Comparison of ENCODE assay signal across 8 mouse cellular contexts in the genomic region with DNA sequence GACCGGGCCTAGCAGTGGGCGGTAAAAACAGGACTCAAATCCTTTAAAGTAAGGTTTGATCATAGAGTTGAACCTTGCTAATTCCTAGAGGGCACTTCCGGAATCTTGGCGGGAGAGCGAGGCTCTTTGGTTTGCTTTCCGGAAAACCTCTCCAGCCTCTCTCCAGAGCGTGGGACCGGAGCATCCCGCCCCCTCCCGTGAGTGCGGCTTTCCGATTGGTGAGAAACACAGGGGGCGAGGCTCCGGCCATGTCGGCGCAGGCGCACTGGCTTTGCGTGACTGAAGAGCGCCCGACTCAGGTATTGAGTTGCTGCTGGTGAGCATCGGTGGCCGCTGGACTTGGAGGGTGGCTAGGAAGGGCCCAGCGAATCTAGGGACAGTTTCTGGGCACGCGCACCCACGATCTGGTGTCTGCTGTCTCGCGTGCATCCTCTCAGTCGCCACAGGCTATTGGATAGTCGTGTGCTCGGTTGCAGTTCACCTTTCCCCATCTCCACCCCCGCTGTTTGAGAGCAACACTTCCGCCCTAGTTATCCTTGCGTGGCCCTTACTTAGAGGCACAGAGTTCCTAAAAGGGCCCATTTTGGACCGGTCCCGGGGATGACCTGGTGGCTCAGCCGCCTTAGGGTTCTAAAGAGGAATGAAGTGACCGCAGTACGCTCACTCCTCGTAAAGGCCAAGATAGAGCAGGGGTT. TPM values are rescaled to one million over a fixed set of nuclear protein-coding genes. Genes with fewer than 3 reads are reported as not detected.
DNase-seq lines count a peak whose midpoint lies in the region; ATAC-seq lines count a peak whose summit lies in the region.

A gene (plus strand): TSS at position 237 of the 695 bp plus-strand sequence.

- H3K27me3 ChIP-seq in hindbrain, embryonic 12.5 days = peaks cover 12% of the 10 kb centered on the region

- H3K27ac ChIP-seq in hindbrain, embryonic 12.5 days = peak within 1 kb of the TSS; percentile 55

- H3K9me3 ChIP-seq in hindbrain, embryonic 12.5 days (replicated peaks) = no peaks in the 10 kb centered on the region

- 4% methylated on average over 40 of the region's 40 CpGs for WGBS in hindbrain, embryonic 12.5 days

- peak within 1 kb of the TSS; percentile 56 for H3K4me3 ChIP-seq in hindbrain, embryonic 12.5 days

- H3K36me3 ChIP-seq in hindbrain, embryonic 12.5 days = peaks cover 11% of the 10 kb centered on the region

- peak within 1 kb of the TSS; percentile 81 for H3K4me2 ChIP-seq in hindbrain, embryonic 12.5 days (replicated peaks)

- peak; percentile 96 for ATAC-seq in hindbrain, embryonic 12.5 days (ENCODE audit: low FRiP score)

- H3K4me1 ChIP-seq in hindbrain, embryonic 12.5 days = peaks cover 8% of the 10 kb centered on the region

- DNase-seq in NIH3T3 (ENCODE audit: low read depth) = peak; percentile 99
- peak; percentile 99 for DNase-seq in cerebellum, postnatal 10 days
- peak; percentile 97 for DNase-seq in frontal cortex, postnatal 10 days (ENCODE audit: low spot score in 2 of 2)
- DNase-seq in layer of hippocampus, postnatal 14 days (ENCODE audit: low spot score in 2 of 2) = peak; percentile 95 to 98
- peak; percentile 96 for DNase-seq in lung, postnatal 14 days
- peak; percentile 97 for DNase-seq in retina, adult 2 months (ENCODE audit: low read depth, low spot score)
- DNase-seq in thymus, postnatal 36 days = peak; percentile 98

- peak within 1 kb of the TSS; percentile 78 for H3K9ac ChIP-seq in hindbrain, embryonic 12.5 days

RNA-seq across cellular contexts. Expression of the gene that starts here (rescaled TPM):
- 10.6 and 11.7 TPM in 2 replicates for polyA plus RNA-seq in hindbrain, embryonic 12.5 days (2016; fragmentation: Nextera tagmentation; extraction: Ambion mirVana)
- total RNA-seq in layer of hippocampus, postnatal 14 days (2021) = 1 to 10 TPM; 6.8 to 7.3 TPM

Comparison
In these comparisons a context has a peak if more than half of its experiments do, and no peak if none do; other contexts are left out.
1. Peak in every context shown above with its lines: DNase-seq, ATAC-seq, H3K4me3 ChIP-seq and H3K27ac ChIP-seq.